Mouse (Mus musculus): ENCODE results near the gene Usp49. TPM values are rescaled to one million over a fixed set of nuclear protein-coding genes. Genes with fewer than 3 reads are reported as not detected.

Usp49 gene
- total RNA-seq, 2 experiments from 2014 or later: 12.2 to 13.1 TPM

- no peak for DNase-seq (ENCODE audit: low spot score in 2 of 2)
Measured at GRCm38 (mm10) chr17:47691650-47692049, 61.2 kb downstream of the Usp49 start.

DNA sequence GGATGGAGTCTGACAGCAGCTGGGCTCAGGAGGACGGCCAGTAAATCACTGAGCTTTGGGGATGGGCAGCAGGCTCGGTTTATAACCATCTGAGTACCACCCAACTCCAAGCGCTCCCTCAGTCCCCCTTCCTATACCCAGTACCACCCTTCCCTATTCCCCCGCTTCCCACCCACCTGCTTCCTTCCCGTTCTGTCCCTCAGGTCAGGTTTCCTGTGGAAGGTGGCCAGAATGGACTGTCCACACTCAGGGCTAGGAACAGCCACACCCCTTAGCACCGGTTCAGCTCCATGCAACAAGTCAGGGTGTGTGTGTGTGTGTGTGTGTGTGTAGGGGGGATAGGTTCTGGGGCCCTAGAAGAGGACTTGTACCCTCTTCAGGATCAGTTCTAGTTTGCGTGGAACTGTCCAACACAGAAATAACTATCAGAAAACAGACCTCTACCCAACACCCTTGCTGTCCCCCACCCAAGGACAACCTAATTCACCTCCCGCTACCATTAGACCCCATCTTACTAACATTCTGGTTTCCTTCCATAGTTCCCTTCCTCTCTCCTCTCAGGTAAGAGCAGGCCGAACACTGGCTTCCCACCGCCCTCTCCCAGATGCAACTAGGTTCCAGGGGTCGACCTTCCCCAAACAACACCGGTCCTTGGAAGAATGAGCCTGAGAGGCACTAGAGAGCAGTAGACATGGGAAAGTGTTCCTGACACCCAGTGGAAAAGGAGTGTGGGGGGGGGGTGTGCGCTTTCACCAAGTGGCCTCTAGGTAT is 63.4 kb downstream of the Usp49 start:
- no peak for DNase-seq (ENCODE audit: low spot score in 2 of 2)

- DNase-seq (ENCODE audit: low spot score in 2 of 2): no peak
Measured at GRCm38 (mm10) chr17:47694442-47694502, 63.8 kb downstream of the Usp49 start, which contains the start of gene Gm21981. Gene Gm21981 (minus strand): TSS chr17:47694455.

DNA sequence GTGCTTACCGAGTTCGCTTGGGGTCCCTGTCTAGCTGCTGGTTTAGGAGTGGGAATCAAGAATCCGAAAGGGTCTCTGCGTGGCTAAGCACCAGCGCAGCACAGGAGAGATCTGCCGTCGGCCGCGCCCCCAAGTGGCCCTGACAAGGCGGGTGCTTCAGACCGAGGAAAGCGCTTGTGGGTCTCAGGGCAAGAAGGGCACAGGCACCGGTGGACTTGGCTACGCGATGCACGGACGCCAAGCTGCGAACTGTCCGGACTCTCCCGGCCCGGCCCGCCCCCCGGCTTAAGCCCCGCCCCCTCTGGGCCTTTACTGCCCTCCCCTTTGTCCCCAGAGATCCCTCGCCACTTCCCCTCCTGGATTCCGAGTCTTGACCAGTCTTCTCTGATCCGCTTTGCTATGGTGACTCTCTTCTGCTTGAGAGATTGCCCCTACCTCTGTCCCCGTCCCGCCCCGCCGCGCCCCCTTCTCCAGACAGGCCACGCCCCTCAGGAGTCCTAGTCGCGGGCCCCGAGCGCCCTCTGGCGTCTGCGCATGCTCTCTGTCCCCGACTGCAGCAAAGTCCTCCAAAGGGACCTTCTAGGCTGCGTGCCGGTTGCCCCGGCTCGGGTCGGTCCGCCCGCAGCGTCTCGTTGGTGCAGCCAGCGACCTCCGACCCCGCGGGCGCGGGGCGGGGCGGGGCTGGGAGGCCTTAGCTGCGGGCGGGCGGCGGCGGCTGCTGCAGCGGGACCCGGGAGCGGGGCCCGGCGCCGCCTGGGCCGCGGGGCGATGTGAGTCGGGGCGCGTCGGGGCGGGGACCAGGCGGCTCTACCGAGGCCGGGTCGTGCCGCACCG is 64.2 kb downstream of the Usp49 start, which contains the start of gene Prickle4:
Gene Prickle4 (minus strand): TSS at position 234 of the 834 bp plus-strand sequence.
- peak; percentile 97 for DNase-seq (ENCODE audit: low spot score in 2 of 2)

GRCm38 (mm10) chr17:47695337-47695710 is 64.8 kb downstream of the Usp49 start:
- no peak for DNase-seq (ENCODE audit: low spot score in 2 of 2)

- DNase-seq (ENCODE audit: low spot score in 2 of 2): no peak
Measured at GRCm38 (mm10) chr17:47698156-47698555, 67.7 kb downstream of the Usp49 start.

DNA sequence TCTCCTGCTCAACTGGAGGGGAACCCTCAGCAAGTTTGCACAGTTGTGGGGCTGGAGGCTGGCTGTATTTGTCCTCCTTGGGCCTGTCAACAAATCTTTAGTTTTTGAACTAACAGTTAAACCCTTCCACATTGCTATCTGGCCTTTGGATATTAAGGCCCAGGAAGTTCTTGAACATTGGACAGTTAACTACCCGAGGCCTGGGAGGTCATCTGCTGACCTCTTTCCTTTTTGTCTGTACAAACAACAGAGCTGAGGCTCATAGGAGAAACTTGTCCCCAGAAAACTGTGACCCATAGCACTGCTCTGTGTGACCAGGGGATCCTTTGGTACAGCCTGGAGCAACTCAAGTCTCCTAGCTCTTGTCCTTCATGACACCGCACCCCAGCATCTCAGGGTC is 68.6 kb downstream of the Usp49 start:
- DNase-seq (ENCODE audit: low spot score in 2 of 2): no peak

- no peak for DNase-seq (ENCODE audit: low spot score in 2 of 2)
Measured at GRCm38 (mm10) chr17:47701793-47702192, 71.3 kb downstream of the Usp49 start.

GRCm38 (mm10) chr17:47702548-47703345 is 72.3 kb downstream of the Usp49 start:
- no peak for DNase-seq (ENCODE audit: low spot score in 2 of 2)

DNA sequence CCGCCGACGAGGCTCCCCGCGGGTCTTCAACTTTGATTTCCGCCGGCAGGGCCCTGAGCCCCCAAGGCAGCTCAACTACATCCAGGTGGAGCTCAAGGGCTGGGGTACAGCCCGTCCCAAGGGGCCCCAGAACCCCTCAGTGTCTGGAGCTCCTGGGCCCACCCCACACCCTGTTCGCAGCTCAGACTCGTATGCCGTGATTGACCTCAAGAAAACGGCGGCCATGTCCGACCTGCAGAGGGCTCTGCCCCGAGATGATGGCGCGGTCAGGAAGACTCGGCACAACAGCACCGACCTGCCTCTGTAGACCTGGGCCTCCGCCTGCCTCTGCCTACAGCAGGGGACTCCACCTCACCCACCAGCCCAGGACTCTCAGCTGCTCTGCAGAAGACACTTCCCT is 73.1 kb downstream of the Usp49 start:
- DNase-seq (ENCODE audit: low spot score in 2 of 2): no peak

DNA sequence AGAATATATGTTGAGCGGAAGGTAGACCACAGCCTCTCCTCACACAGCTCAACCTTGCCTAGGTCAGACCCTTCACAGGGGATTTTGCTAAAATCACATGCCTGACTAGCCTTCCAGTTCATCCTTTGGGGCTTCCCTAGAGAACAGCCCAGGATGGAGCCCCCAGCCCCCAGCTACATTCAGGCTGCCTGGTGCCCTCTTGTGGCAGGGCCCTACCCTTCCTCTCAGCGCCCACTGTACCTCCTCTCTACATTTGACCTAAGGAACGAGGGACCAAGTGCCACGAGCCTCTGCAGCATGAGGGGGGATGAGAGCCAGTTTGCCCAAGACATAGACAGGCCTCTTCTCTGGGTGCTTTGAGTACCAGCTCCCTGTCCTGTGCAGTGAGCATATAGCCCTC is 74.2 kb downstream of the Usp49 start:
- DNase-seq (ENCODE audit: low spot score in 2 of 2): no peak

DNA sequence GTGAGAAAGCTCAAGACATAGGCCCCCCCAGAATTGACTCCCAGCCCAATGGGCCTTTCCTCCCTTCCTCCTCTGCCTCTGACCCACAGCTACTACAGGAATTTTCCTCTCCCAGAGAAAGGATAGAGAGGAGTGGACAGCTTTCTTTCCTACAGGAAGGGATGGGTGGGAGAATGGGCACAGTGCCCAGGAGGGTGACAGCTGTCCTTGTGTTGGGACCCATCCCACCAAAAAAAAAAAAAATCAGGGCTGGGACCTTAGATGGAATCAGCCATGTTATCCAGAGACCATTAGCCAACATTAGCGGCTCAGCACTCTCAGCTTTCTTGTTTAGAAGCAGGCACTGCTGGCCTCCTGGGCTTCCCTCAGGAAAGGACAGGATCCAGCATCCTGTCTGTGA is 75.7 kb downstream of the Usp49 start:
- no peak for DNase-seq (ENCODE audit: low spot score in 2 of 2)

- DNase-seq (ENCODE audit: low spot score in 2 of 2): no peak
Measured at GRCm38 (mm10) chr17:47707961-47708360, 77.5 kb downstream of the Usp49 start.

DNA sequence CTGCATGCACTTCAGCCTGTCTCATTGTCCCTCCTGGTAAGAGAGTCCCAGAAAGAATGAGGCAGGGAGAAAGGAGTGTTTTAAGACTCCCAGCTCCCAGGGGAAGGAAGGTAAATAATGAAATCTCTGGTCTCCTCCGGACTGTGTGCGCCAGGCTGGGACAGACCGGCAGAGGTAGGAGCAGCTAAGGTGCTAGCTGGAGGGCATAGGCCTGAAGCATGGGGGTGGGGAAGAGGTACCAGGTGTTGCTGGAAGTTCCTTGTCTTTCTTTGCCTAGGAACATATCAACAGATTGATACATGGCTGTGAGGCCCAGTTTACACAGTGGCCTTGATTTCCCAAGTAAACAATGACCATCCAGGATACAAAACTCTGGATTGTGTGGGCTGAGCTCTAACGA is 78.5 kb downstream of the Usp49 start:
- no peak for DNase-seq (ENCODE audit: low spot score in 2 of 2)

DNA sequence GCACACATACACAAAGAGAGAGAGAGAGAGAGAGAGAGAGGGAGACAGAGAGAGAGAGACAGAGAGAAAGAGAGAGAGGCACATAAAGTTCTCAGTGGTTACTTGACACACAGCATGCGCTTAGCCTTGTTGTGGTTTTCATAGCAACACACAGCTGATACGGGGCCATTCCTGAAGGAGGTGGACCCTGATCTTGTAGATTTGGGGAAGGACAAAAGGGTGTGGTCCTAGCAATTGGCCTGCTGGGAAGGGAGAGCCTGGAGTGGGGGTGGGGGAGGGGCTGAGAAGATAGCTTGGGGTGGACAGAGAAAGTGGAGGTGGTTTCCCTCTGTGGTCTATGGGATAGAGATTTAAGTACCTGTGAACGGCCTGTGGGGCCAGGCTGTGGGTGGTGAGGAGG is 79.5 kb downstream of the Usp49 start:
- no peak for DNase-seq (ENCODE audit: low spot score in 2 of 2)

DNA sequence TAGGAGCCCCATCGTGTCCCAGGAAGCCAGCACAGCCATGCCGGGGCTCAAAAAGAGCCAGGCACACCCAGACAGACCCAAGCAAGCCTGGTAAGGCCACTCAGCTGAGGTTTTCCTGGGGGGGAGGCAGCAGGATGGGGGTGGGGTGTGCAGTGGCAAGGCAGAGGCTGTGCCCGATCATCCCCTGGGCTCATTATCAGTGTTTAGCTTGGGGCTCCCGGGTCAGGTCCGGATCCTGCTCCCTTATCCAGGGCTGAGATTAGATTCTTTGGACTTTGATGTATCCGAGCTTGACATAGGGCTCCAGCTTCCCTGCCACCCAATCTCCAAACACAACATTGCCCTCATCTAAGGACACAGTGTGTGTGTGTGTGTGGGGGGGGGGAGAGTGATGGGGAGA is 81.4 kb downstream of the Usp49 start:
- no peak for DNase-seq (ENCODE audit: low spot score in 2 of 2)

DNA sequence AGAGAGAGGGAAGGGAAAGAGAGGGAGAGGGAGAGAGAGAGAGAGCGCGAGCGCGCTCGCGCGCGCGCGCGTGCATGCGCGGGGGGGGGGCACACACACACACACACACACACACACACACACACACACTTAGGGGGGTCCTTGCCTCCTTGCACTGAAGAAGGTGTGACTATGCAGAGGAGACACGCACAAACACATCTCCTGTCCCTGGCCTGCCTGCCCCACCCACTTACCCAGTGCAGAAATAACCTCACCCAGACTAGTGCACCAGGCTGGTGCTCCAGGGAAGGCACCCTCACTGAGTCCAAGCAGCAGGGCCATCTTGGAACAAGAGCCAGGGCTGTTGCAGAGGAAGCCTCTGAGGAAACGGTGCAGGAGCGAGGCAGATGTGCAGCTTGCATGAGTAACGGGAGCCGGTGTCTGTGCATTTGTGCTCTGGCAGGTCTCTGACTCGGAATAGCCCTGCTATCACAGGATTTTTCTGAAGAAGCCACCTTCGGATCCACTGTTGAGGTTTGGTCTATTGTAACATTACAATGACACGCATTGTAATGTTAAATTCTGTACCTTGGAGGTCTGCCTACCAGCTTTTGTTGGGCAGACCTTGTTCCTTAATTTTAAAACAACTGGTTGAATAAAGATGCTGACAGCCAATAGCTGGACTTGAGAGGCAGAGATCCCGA is 82.5 kb downstream of the Usp49 start:
- no peak for DNase-seq (ENCODE audit: low spot score in 2 of 2)

GRCm38 (mm10) chr17:47715037-47715436 is 84.5 kb downstream of the Usp49 start:
- no peak for DNase-seq (ENCODE audit: low spot score in 2 of 2)

DNA sequence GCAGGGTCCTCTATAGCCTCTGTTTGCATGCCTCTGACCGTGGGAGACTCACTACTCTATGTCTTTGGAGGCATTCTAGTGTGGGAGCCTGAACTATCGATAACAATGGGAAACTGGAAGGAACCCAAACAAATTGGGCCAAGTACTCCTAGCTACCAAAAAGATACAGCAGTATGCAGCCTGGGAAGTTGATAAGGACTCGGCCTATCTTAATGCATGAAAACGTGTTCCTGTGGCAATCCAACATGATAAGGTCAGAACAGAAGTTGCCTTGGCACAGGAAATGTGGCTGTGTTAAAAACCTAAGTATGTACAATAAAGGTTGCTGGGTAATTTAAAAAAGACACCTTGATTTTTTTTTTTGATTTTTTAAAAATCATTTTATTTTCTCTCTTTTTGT is 90.7 kb downstream of the Usp49 start:
- DNase-seq (ENCODE audit: low spot score in 2 of 2): no peak

DNA sequence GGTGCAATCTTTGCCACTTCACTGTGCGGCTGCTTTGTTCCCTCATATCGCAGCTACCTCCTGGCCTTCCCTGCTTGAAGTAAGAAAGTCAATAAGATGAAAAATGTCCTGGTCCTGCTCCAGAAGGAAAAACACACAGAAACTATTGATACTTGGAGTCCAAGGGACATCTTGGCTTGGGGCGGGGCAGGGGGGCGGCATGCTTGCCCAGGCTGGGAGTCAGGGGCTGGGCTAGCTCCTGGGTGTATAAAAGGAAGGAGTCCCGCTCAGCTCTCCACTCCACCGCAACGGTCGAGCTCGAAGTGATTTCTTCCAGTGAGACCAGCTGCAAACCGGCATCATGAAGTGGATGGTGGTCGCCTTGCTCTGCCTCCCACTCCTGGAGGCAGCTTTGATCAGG is 96.1 kb downstream of the Usp49 start, which contains the start of gene Pgc:
Gene Pgc (plus strand): TSS at position 277 of the 400 bp plus-strand sequence.
- DNase-seq (ENCODE audit: low spot score in 2 of 2): no peak
